Mouse (Mus musculus) heart, embryonic 16.5 days (tissue): ENCODE data around the gene Klc2. TPM values are rescaled to one million over a fixed set of nuclear protein-coding genes. Genes with fewer than 3 reads are reported as not detected.
"Not testable (repeated sequence)": the region's sequence is repeated elsewhere in the genome, so short reads cannot be mapped to it uniquely, and the experiment has no call there.

Experiments used
- ATAC-seq: fragments of 200-750 bp; cut with Nextera tagmentation; replicated peaks from 2 replicates; pipeline ENCODE4 v1.8.0; 2017; ENCODE audit warnings: moderate number of reproducible peaks; ENCODE audit not compliant: insufficient read depth, low FRiP score; ENCODE audit errors: extremely low read depth
- H3K27ac ChIP-seq: fragments of 300-500 bp; sonication (generic); 2 replicates; pipeline ENCODE4 v1.5.1; 2014; ENCODE audit warnings: mild to moderate bottlenecking, low read length, control low read depth, moderate library complexity
- H3K27me3 ChIP-seq: fragments of 300-500 bp; sonication (generic); 2 replicates; pipeline ENCODE4 v1.6.1; 2014; ENCODE audit warnings: low read length, mixed read lengths; ENCODE audit not compliant: control insufficient read depth, insufficient read depth
- H3K36me3 ChIP-seq: fragments of 300-500 bp; sonication (generic); 2 replicates; pipeline ENCODE4 v1.6.1; 2014; ENCODE audit not compliant: control insufficient read depth, insufficient read depth
- H3K4me1 ChIP-seq: fragments of 300-500 bp; sonication (generic); 2 replicates; pipeline ENCODE4 v1.6.1; 2014; ENCODE audit warnings: low read length, mixed read lengths; ENCODE audit not compliant: control insufficient read depth, insufficient read depth
- H3K4me2 ChIP-seq: fragments of 300-500 bp; sonication (generic); 2 replicates; pipeline ENCODE4 v1.6.1; 2014; ENCODE audit warnings: low read depth, mild to moderate bottlenecking, control low read depth, low read length
- H3K4me3 ChIP-seq: fragments of 300-500 bp; sonication (generic); 2 replicates; pipeline ENCODE4 v1.5.1; 2014; ENCODE audit warnings: mild to moderate bottlenecking, control low read depth, low read length
- H3K9ac ChIP-seq: fragments of 300-500 bp; sonication (generic); 2 replicates; pipeline ENCODE4 v1.6.1; 2014; ENCODE audit warnings: low read length, control low read depth
- H3K9me3 ChIP-seq: fragments of 300-500 bp; sonication (generic); replicated peaks from 2 replicates; pipeline ENCODE4 v1.6.1; 2016; ENCODE audit warnings: low read length; ENCODE audit not compliant: control insufficient read depth
- WGBS: fragments of 180-500 bp; shearing (Covaris S2); extraction: QIAGEN DNeasy Blood & Tissue Kit; methylation state at CpG from one replicate; pipeline ENCODE4 v1.1.7; 2014; 5-methylcytosine and 5-hydroxymethylcytosine counted together
- polyA plus RNA-seq: library from polyadenylated mRNA; unstranded; fragments of >200 nt; fragmentation: Nextera tagmentation; extraction: Ambion mirVana; gene quantifications from 2 replicates; pipeline ENCODE4 v1.2.1, GENCODE M21; 2015

The Klc2 gene
- 19.3 and 22.7 TPM in 2 replicates for polyA plus RNA-seq

DNA sequence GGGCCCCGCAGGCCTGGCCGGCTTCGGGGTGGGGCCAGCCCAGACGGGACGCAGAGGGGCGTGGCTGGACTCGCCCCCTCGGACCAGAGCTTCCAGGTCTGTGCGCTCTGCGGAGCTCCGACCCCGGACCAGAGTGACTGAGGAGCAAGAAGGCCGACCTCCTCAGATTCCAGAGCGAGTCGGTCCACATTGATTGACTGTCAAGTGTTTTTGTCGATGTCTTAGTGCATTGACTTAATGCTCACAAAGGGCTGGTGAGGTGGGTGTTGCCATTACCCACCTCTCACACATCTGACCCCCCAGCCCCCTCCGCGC, at the start of gene Klc2:
Klc2 (minus strand) TSS at position 177 of the 315 bp plus-strand sequence.
- Histone ChIP-seq H3K36me3 (peaks cover 3% of the 10 kb centered on the region; the same call in 1 of the 2 replicates), H3K4me3 (peak within 1 kb of the TSS; percentile 97), H3K4me2 (peak within 1 kb of the TSS; percentile 86), H3K9ac (peak within 1 kb of the TSS; percentile 89), H3K9me3 (no peaks in the 10 kb centered on the region), H3K4me1 (peaks cover 10% of the 10 kb centered on the region), H3K27me3 (no peaks in the 10 kb centered on the region; the same call in 1 of the 2 replicates), H3K27ac (peak within 1 kb of the TSS; percentile 89)
- 2% methylated on average over 18 of the region's 18 CpGs for WGBS
- ATAC-seq: peak; percentile 90

DNA sequence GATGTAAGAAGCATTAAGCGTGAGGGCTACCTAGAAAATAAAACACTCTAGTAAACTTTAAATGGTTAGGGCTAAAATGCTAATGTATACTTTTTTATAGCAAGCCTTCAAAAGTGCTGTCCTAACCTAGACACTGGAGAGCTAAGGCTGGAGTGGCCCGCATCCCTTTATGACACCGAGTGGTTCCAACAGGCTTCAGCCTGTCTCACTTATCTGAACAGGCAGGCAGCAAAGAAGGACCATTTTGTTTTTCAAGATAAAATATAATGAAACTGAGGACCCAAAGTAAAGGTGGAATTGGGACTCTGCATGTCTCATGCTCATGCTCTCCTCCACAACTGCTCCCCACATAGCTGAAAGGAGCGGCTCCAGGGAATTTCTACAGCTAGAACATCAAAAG, 49.1 kb upstream of the Klc2 start:
- no peak overlapping the region for H3K4me2 ChIP-seq
- H3K27me3 ChIP-seq: no peaks in the 10 kb centered on the region
- 78% methylated on average over 4 of the region's 4 CpGs for WGBS
- no peak overlapping the region for H3K9ac ChIP-seq
- no peak overlapping the region for H3K27ac ChIP-seq
- ATAC-seq: no peak
- no peak overlapping the region for H3K4me3 ChIP-seq
- H3K36me3 ChIP-seq: no peaks in the 10 kb centered on the region; the same call in 1 of the 2 replicates
- no peaks in the 10 kb centered on the region for H3K9me3 ChIP-seq
- H3K4me1 ChIP-seq: 0 out of 2 replicates have a peak, but pooled peaks cover 3% of the 10 kb centered on the region

DNA sequence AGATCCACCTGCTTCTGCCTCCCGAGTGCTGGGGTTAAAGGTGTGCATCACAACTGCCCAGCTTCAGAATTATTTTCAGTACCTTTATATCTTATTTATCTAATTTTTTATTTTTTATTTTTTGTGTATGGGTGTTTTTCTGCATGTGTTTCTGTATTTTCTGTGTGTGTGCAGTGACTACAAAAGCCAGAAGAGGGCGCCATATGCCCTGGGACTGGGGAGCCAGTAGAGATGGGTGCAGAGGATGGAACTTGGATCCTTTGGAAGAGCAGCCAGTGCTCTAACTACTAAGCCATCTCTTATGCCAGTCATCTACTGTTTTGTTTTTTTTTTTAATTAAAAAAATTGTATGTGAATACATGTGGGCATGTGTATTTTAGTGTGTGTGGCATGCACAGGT, 46.0 kb upstream of the Klc2 start:
- WGBS: 76% methylated on average over 2 of the region's 2 CpGs
- Histone ChIP-seq H3K4me3 (no peak overlapping the region), H3K27ac (no peak overlapping the region), H3K36me3 (peaks cover 2% of the 10 kb centered on the region; the same call in 1 of the 2 replicates), H3K4me1 (0 out of 2 replicates have a peak, but pooled peaks cover 3% of the 10 kb centered on the region), H3K9me3 (no peaks in the 10 kb centered on the region), H3K4me2 (no peak overlapping the region), H3K27me3 (no peaks in the 10 kb centered on the region), H3K9ac (no peak overlapping the region)
- no peak for ATAC-seq

DNA sequence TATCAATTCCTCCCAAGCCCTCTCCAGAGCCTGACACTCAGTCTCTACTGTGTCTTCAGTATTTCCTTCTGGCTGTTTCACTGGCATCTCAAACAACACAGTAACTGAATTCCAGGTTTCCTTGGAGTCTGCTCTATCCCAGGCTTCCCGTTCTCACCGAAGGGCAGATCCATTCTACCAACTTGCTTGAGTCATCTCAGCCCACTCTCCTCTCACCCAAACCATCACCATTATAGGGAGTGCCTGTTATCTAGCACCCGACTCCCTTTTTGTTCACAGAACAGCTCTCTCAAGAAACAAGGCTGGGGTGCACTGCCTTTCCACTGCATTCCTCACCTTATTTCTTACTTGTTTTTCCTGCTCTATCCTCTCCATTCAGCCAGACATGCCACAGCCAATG, 43.6 kb upstream of the Klc2 start:
- Histone ChIP-seq H3K9ac (no peak overlapping the region), H3K27ac (no peak overlapping the region), H3K36me3 (peaks cover 2% of the 10 kb centered on the region; the same call in 1 of the 2 replicates), H3K4me2 (no peak overlapping the region), H3K4me1 (no peaks in the 10 kb centered on the region), H3K9me3 (no peaks in the 10 kb centered on the region), H3K4me3 (no peak overlapping the region), H3K27me3 (no peaks in the 10 kb centered on the region)
- 88% methylated on average over 3 of the region's 3 CpGs for WGBS
- ATAC-seq: no peak

DNA sequence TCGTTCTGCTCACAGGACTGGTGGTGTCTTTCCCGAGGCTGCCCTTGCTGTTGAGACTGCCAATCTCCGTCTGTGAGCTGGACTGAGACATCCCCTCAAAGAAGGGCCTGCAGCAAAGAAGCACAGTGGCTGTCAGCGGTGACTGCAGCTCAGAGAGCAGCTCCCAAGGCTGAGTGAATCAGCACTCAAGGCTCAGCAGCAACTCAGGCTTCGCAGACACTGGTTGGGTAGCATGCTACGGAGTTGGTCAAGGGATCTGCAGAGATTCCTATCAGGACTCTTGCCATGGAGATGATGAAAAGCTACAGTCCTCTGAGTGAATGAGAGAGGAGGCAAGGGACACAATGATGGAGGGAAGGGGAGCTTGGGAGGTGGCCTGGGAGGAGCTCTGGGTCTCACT, 33.9 kb upstream of the Klc2 start:
- no peak overlapping the region for H3K4me2 ChIP-seq
- no peaks in the 10 kb centered on the region for H3K4me1 ChIP-seq
- no peak overlapping the region for H3K4me3 ChIP-seq
- 86% methylated on average over 6 of the region's 6 CpGs for WGBS
- no peak overlapping the region for H3K27ac ChIP-seq
- no peak overlapping the region for H3K9ac ChIP-seq
- peaks cover 16% of the 10 kb centered on the region for H3K36me3 ChIP-seq
- H3K9me3 ChIP-seq: no peaks in the 10 kb centered on the region
- H3K27me3 ChIP-seq: no peaks in the 10 kb centered on the region
- ATAC-seq: no peak

DNA sequence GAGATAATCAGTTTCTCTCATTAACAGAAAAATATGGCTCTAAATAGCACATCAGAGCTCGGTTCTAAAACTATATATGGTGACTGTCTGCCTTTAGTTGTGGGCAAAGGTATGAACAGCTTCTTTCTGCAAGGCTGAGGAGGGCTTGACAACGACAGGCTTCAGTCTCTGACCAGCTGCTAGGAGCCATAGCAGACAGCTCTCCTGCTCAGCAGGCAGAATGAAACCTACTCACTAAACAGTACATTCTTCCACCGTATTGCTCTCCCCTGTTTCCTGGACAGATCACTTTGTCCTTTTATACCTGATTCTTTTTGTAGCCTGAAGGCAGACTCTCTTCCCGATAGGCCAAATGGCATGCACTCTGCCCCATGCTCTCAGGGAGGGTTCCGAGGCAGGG, 33.4 kb upstream of the Klc2 start:
- Histone ChIP-seq H3K4me3 (no peak overlapping the region), H3K4me2 (no peak overlapping the region), H3K9ac (no peak overlapping the region), H3K27ac (no peak overlapping the region), H3K27me3 (no peaks in the 10 kb centered on the region), H3K36me3 (peaks cover 16% of the 10 kb centered on the region), H3K9me3 (no peaks in the 10 kb centered on the region), H3K4me1 (no peaks in the 10 kb centered on the region)
- no peak for ATAC-seq
- WGBS: 88% methylated on average over 5 of the region's 5 CpGs

DNA sequence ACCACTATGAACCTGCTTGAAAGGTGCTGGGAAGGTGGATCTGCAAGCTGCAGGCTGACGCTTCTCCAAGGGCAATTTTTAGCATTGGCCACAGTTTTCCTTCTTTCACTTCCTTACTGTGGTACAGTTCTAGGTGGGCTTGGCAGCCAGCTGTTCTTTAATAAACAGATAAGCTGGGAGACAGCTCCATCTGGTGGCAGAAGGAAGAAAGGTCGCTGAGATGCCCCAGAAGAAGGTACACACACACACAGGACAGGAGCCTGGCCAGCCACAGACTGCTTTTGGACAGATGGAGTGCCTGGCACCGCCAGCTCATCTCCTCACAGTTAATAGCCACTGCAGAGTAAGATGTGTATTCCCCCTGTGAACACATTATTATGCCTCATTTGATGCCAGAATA, 33.0 kb upstream of the Klc2 start:
- ATAC-seq: no peak
- Histone ChIP-seq H3K4me3 (no peak overlapping the region), H3K4me2 (no peak overlapping the region), H3K36me3 (peaks cover 18% of the 10 kb centered on the region), H3K9me3 (no peaks in the 10 kb centered on the region), H3K27ac (no peak overlapping the region), H3K9ac (no peak overlapping the region), H3K4me1 (no peaks in the 10 kb centered on the region), H3K27me3 (no peaks in the 10 kb centered on the region)
- 38% methylated on average over 3 of the region's 3 CpGs for WGBS

DNA sequence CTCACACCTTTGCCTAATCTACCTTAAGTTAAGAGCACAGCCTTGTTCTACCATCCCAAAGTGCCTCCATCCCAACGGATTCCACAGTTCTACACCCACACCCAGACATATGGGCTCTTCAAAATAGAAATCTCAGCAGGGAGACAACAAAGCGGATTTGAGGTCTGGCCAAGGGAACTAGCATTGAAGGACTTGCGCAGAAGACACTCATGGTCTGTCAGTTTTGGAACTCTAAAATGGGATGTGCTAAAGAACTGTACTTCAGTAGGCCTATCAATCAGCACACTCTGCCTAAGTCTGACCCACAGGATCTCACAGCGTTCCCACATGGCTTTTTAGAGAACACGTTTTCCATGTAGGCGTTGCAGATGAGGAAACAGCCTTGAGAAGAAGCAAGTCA, 32.0 kb upstream of the Klc2 start:
- Histone ChIP-seq H3K4me2 (no peak overlapping the region), H3K27me3 (no peaks in the 10 kb centered on the region), H3K9ac (no peak overlapping the region), H3K9me3 (no peaks in the 10 kb centered on the region), H3K4me1 (no peaks in the 10 kb centered on the region), H3K27ac (no peak overlapping the region), H3K36me3 (peaks cover 15% of the 10 kb centered on the region), H3K4me3 (no peak overlapping the region)
- WGBS: 93% methylated on average over 6 of the region's 6 CpGs
- no peak for ATAC-seq

DNA sequence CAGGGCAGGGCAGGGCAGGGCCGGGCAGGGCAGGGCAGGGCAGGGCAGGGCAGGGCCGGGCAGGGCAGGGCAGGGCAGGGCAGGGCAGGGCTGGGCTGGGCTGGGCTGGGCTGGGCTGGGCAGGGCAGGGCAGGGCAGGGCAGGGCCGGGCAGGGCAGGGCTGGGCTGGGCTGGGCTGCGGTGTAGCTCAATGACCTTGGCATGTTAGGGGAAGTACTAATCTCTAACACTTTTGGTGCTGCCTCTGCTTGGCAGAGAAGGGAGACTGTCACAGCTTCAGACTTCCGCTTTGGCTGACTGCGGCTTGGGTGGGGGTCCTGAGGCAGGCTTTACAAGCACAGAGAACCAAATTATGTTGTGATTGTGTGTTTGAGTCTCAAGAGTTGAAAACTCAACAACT, 30.7 kb upstream of the Klc2 start:
- H3K9me3 ChIP-seq, H3K4me1 ChIP-seq, H3K4me2 ChIP-seq, H3K27ac ChIP-seq, H3K27me3 ChIP-seq, H3K4me3 ChIP-seq, H3K9ac ChIP-seq, ATAC-seq: not testable (repeated sequence)
- 74% methylated on average over 6 of the region's 6 CpGs for whole genome bisulfite sequencing
- peaks cover 15% of the 10 kb centered on the region for H3K36me3 ChIP-seq

DNA sequence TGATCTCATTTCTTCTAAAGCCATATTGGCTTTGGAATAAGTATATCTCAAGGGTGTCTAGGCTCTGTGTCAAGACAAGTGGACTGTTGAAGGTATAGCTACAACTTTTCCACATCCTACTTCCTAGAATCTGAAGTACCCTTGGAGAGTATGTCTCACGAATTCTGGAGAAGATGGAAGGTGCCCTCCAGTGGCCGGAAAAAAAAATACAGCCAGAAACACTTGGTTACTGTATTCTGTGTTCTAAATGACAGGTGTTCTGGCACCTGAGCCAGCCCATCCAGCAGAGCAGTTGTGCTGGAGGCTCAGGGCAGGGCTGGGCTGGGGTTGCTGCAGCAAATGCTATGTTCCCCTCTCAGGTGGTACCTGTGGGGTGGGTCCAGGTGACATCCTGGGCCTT, 21.3 kb upstream of the Klc2 start:
- no peaks in the 10 kb centered on the region for H3K27me3 ChIP-seq
- H3K36me3 ChIP-seq: peaks cover 12% of the 10 kb centered on the region
- no peak for ATAC-seq
- H3K4me2 ChIP-seq: no peak overlapping the region
- 8% methylated on average over 2 of the region's 2 CpGs for WGBS
- H3K4me3 ChIP-seq: no peak overlapping the region
- no peak overlapping the region for H3K9ac ChIP-seq
- peaks cover 3% of the 10 kb centered on the region; the same call in 1 of the 2 replicates for H3K4me1 ChIP-seq
- no peak overlapping the region for H3K27ac ChIP-seq
- H3K9me3 ChIP-seq: no peaks in the 10 kb centered on the region
